Mouse (Mus musculus) embryonic fibroblast, embryonic 13.5 days (primary cell): Measurements from ENCODE around the gene Ephb1.

ENCODE experiments used
- CTCF ChIP-seq: IDR thresholded peaks from 2 replicates; pipeline ENCODE4 v1.5.1; 2011; ENCODE audit warnings: mild to moderate bottlenecking, control low read depth, low read length, moderate library complexity, borderline replicate concordance; ENCODE audit not compliant: insufficient read depth
- POLR2A ChIP-seq: IDR thresholded peaks from 2 replicates; pipeline ENCODE4 v1.6.1; 2011; ENCODE audit warnings: low read depth, mild to moderate bottlenecking, control low read depth, low read length, moderate library complexity

DNA sequence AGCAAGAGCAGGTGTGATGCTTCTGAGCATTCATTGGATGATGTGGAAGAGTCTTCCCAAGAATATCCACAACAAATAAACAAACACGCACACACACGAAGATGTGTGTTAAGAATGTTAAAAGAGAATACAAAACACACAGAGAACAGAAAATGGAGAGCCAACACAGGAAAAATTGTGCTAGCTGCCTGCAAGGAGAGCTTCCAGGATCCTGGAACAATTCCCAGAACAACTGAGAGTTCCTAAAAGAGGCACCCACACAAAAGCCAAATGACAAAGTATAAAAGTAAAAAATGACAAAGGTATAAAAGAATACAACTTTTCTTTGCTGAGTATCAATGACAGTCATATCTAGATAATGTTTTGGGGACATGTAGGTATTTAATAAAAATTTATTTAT lies 11.0 kb upstream of the Ephb1 start:
- no peak for TF ChIP-seq CTCF
- no peak for TF ChIP-seq POLR2A
